Mouse (Mus musculus) left cerebral cortex, adult 8-10 months (tissue): ENCODE measurements at regions not wholly inside any gene's neighbourhood (a gene's known extent, or its start where the extent isn't known, plus 50 kb on each side); places are given as distances from the start of the nearest gene placed in this dataset.
A peak's percentile ranks its signal among the peaks of the same experiment; 100 is the strongest.

Experiments used
- DNase-seq, 2 experiments: peaks; one replicate each; pipeline ENCODE4 v3.0.0; 2022; ENCODE audit warnings: low spot score in 2 of 2

GRCm38 (mm10) chr2:51334437-51334836, 185.5 kb upstream of the Rnd3 start:
- DNase-seq: no peak

- DNase-seq: no peak
Measured at GRCm38 (mm10) chr2:51327081-51327480, 178.2 kb upstream of the Rnd3 start.

- DNase-seq: no peak
Measured at GRCm38 (mm10) chr2:51321676-51322075, 172.8 kb upstream of the Rnd3 start.

GRCm38 (mm10) chr2:51316452-51316851, 167.5 kb upstream of the Rnd3 start:
- DNase-seq: no peak

- no peak for DNase-seq
Measured at GRCm38 (mm10) chr2:51313414-51313813, 164.5 kb upstream of the Rnd3 start.

- no peak for DNase-seq
Measured at GRCm38 (mm10) chr2:51306257-51306656, 157.3 kb upstream of the Rnd3 start.

GRCm38 (mm10) chr2:51305411-51305810, 156.5 kb upstream of the Rnd3 start:
- no peak for DNase-seq

- DNase-seq: peak in 1 of 2 experiments; percentile 29
Measured at GRCm38 (mm10) chr2:51304694-51305093, 155.8 kb upstream of the Rnd3 start.

- DNase-seq: no peak
Measured at GRCm38 (mm10) chr2:51290659-51291260, 141.8 kb upstream of the Rnd3 start.

- DNase-seq: no peak
Measured at GRCm38 (mm10) chr2:51288678-51289077, 139.8 kb upstream of the Rnd3 start.

GRCm38 (mm10) chr2:51285632-51286031, 136.7 kb upstream of the Rnd3 start:
- no peak for DNase-seq

- peak in 1 of 2 experiments; percentile 7 for DNase-seq
Measured at GRCm38 (mm10) chr2:51284781-51285225, 135.9 kb upstream of the Rnd3 start.

GRCm38 (mm10) chr2:51279396-51280045, 130.6 kb upstream of the Rnd3 start:
- no peak for DNase-seq

- DNase-seq: no peak
Measured at GRCm38 (mm10) chr2:51278824-51279223, 129.9 kb upstream of the Rnd3 start.

- no peak for DNase-seq
Measured at GRCm38 (mm10) chr2:51278356-51278755, 129.4 kb upstream of the Rnd3 start.

- DNase-seq: no peak
Measured at GRCm38 (mm10) chr2:51276591-51276990, 127.7 kb upstream of the Rnd3 start.

GRCm38 (mm10) chr2:51273300-51273699, 124.4 kb upstream of the Rnd3 start:
- DNase-seq: no peak

- DNase-seq: no peak
Measured at GRCm38 (mm10) chr2:51268532-51268931, 119.6 kb upstream of the Rnd3 start.

- no peak for DNase-seq
Measured at GRCm38 (mm10) chr2:51267662-51268061, 118.8 kb upstream of the Rnd3 start.

GRCm38 (mm10) chr2:51262506-51262905, 113.6 kb upstream of the Rnd3 start:
- DNase-seq: no peak

GRCm38 (mm10) chr2:51250798-51251197, 101.9 kb upstream of the Rnd3 start:
- no peak for DNase-seq

- peak in 1 of 2 experiments; percentile 8 for DNase-seq
Measured at GRCm38 (mm10) chr2:51241573-51241972, 92.7 kb upstream of the Rnd3 start.

- no peak for DNase-seq
Measured at GRCm38 (mm10) chr2:51240000-51240399, 91.1 kb upstream of the Rnd3 start.
